Mouse (Mus musculus): ENCODE data around the gene Trap1. TPM values are rescaled to one million over a fixed set of nuclear protein-coding genes. Genes with fewer than 3 reads are reported as not detected.
A peak's percentile ranks its signal among the peaks of the same experiment; 100 is the strongest.
"Not testable (repeated sequence)": the region's sequence is repeated elsewhere in the genome, so short reads cannot be mapped to it uniquely, and the experiment has no call there.

Trap1 gene
- polyA plus RNA-seq, 1 experiment from 2014 or later, result 118 TPM

DNA sequence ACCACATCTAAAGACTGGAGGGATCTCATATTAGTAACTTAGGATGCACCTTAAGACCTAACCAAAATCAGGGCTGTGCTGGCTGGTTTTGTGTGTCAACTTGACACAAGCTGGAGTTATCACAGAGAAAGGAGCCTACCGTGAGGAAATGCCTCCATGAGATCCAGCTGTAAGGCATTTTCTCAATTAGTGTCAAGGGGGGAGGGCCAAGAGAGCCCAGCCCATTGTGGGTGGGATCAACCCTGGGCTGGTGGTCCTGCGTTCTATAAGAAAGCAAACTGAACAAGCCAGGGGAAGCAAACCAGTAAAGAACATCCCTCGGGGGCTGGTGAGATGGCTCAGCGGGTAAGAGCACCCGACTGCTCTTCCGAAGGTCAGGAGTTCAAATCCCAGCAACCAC, 60.2 kb downstream of the Trap1 start:
- not testable (repeated sequence) for DNase-seq (ENCODE audit: low spot score); H3K9ac ChIP-seq (ENCODE audit: low read length); H3K4me1 ChIP-seq (replicated peaks; ENCODE audit: control insufficient read depth, insufficient read depth, low read length); H3K27me3 ChIP-seq (replicated peaks; ENCODE audit: control insufficient read depth, insufficient read depth, low read length); ATAC-seq (replicated peaks; ENCODE audit: low FRiP score, low TSS enrichment, low read depth); H3K36me3 ChIP-seq (ENCODE audit: control insufficient read depth, insufficient read depth, low read length); H3K9me3 ChIP-seq (ENCODE audit: control insufficient read depth, low read length); H3K27ac ChIP-seq (ENCODE audit: low read depth); H3K4me3 ChIP-seq (ENCODE audit: low read depth, low read length); H3K4me2 ChIP-seq (ENCODE audit: low read length)
- 87% methylated on average over 6 of the region's 6 CpGs for WGBS

- not testable (repeated sequence) for ATAC-seq (replicated peaks; ENCODE audit: low FRiP score, low TSS enrichment, low read depth); H3K4me2 ChIP-seq (ENCODE audit: low read length); H3K4me1 ChIP-seq (replicated peaks; ENCODE audit: control insufficient read depth, insufficient read depth, low read length); H3K27me3 ChIP-seq (replicated peaks; ENCODE audit: control insufficient read depth, insufficient read depth, low read length); H3K27ac ChIP-seq (ENCODE audit: low read depth); H3K36me3 ChIP-seq (ENCODE audit: control insufficient read depth, insufficient read depth, low read length); H3K9ac ChIP-seq (ENCODE audit: low read length); H3K4me3 ChIP-seq (ENCODE audit: low read depth, low read length); H3K9me3 ChIP-seq (ENCODE audit: control insufficient read depth, low read length); DNase-seq (ENCODE audit: low spot score)
- 75% methylated on average over 17 of the region's 17 CpGs for WGBS
Measured at GRCm38 (mm10) chr16:4016786-4017185, 60.8 kb downstream of the Trap1 start.

DNA sequence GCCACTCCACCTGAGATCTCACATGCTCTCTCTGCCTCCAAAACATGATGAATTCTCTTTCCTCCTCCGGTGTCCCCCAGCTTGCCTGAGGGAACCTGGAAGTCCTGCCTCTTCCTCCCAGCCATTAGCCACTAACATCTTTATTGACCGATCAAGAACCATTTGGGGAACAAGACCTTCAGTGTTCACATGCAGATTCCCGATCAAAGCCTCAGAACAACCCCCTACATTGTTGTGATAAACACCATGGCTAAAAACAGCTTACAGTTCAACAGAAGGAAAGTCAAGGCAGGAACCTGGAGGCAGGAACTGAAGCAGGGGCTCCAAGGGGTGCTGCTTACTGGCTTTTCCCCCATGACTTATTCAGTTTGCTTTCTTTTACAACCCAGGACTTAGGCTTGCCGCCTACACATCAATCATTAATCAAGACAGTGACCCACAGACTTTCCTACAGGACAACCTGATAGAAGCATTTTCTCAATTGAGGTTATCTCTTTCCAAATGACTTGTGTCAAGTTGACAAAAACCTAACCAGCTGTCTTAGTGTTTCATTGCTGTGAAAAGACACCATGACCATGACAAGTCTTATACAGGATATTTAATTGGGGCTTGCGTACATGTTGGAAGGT, 63.5 kb downstream of the Trap1 start:
- no peaks in the 10 kb centered on the region for H3K27me3 ChIP-seq (replicated peaks; ENCODE audit: control insufficient read depth, insufficient read depth, low read length)
- H3K36me3 ChIP-seq (ENCODE audit: control insufficient read depth, insufficient read depth, low read length), result no peaks in the 10 kb centered on the region
- no peak overlapping the region for H3K9ac ChIP-seq (ENCODE audit: low read length)
- no peak overlapping the region for H3K27ac ChIP-seq (ENCODE audit: low read depth)
- H3K4me3 ChIP-seq (ENCODE audit: low read depth, low read length), result no peak overlapping the region
- WGBS, result 78% methylated on average over 5 of the region's 5 CpGs
- H3K9me3 ChIP-seq (ENCODE audit: control insufficient read depth, low read length), result no peaks in the 10 kb centered on the region
- no peak for ATAC-seq (replicated peaks; ENCODE audit: low FRiP score, low TSS enrichment, low read depth)
- no peak overlapping the region for H3K4me2 ChIP-seq (ENCODE audit: low read length)
- no peak for DNase-seq (ENCODE audit: low spot score)
- H3K4me1 ChIP-seq (replicated peaks; ENCODE audit: control insufficient read depth, insufficient read depth, low read length), result no peaks in the 10 kb centered on the region

DNA sequence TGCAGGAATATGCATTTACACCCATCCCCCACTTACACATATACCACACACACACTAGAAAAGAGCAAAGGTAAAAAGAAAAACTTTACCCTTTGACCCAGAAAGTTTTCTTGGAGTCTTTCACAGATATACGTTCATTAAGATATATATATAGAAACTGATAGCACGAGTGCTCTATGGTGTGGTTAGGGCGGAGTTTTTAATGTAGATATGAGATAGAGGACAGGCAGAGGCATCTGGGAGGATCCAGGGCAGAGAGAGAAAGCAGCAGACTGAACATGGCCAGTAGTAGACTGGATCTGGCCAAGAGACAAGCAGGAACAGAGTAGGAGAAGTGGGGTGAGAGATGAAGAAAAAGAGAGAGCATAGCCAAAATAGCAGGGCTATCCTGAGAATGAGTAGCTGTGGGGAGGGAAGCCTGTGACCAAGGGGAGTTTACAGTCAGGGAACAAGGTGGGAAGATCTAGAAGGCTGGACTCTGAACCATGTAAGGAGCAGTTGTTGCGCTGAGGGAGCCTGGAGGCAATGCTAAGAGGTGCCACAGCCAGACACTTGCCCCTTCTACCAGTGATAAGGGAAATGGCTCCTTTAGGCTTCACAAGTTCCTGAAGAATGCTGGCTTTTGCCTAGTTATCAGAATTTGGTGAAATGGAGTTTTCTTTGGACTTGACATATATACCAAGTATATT, 64.6 kb downstream of the Trap1 start:
- DNase-seq (ENCODE audit: low spot score) (no peak), ATAC-seq (replicated peaks; ENCODE audit: low FRiP score, low TSS enrichment, low read depth) (no peak)
- Histone ChIP-seq H3K4me3 (ENCODE audit: low read depth, low read length) (no peak overlapping the region), H3K36me3 (ENCODE audit: control insufficient read depth, insufficient read depth, low read length) (no peaks in the 10 kb centered on the region), H3K4me2 (ENCODE audit: low read length) (no peak overlapping the region), H3K9me3 (ENCODE audit: control insufficient read depth, low read length) (no peaks in the 10 kb centered on the region), H3K27me3 (replicated peaks; ENCODE audit: control insufficient read depth, insufficient read depth, low read length) (no peaks in the 10 kb centered on the region), H3K4me1 (replicated peaks; ENCODE audit: control insufficient read depth, insufficient read depth, low read length) (no peaks in the 10 kb centered on the region), H3K27ac (ENCODE audit: low read depth) (no peak overlapping the region), H3K9ac (ENCODE audit: low read length) (no peak overlapping the region)
- 67% methylated on average over 4 of the region's 4 CpGs for WGBS

GRCm38 (mm10) chr16:4003489-4004398, 73.9 kb downstream of the Trap1 start, which contains the start of gene Slx4:
Slx4 (minus strand) TSS chr16:4003770.
- Histone ChIP-seq H3K9me3 (ENCODE audit: control insufficient read depth, low read length) (no peaks in the 10 kb centered on the region), H3K9ac (ENCODE audit: low read length) (peak within 1 kb of the TSS; percentile 80), H3K4me3 (ENCODE audit: low read depth, low read length) (peak within 1 kb of the TSS; percentile 94), H3K4me1 (replicated peaks; ENCODE audit: control insufficient read depth, insufficient read depth, low read length) (peaks cover 8% of the 10 kb centered on the region), H3K36me3 (ENCODE audit: control insufficient read depth, insufficient read depth, low read length) (peaks cover 27% of the 10 kb centered on the region), H3K27ac (ENCODE audit: low read depth) (peak within 1 kb of the TSS; percentile 81), H3K4me2 (ENCODE audit: low read length) (peak within 1 kb of the TSS; percentile 86), H3K27me3 (replicated peaks; ENCODE audit: control insufficient read depth, insufficient read depth, low read length) (no peaks in the 10 kb centered on the region)
- DNase-seq (ENCODE audit: low spot score) (peak; percentile 92), ATAC-seq (replicated peaks; ENCODE audit: low FRiP score, low TSS enrichment, low read depth) (peak; percentile 98)
- WGBS, result under 1% methylated on average over 57 of the region's 58 CpGs

Small RNA genes lying within 50 kb of the gene (microRNA-seq; reads per million reads assigned to microRNA genes)
- not detected for gene Gm23413

Other genes with a start within 250 kb of the Trap1 start
- gene Olfr15, start 246.9 kb downstream of the Trap1 start, polyA plus RNA-seq (2014; fragmentation: Nextera tagmentation; extraction: Ambion mirVana), result not detected in 2 replicates
- 1.2 and 1.3 TPM in 2 replicates for gene Zfp174, start 230.6 kb downstream of the Trap1 start, polyA plus RNA-seq (2014; fragmentation: Nextera tagmentation; extraction: Ambion mirVana)
- 46.9 and 47.3 TPM in 2 replicates for gene Naa60, start 205.5 kb downstream of the Trap1 start, polyA plus RNA-seq (2014; fragmentation: Nextera tagmentation; extraction: Ambion mirVana)
- gene Zfp597, start 193.3 kb downstream of the Trap1 start, polyA plus RNA-seq (2014; fragmentation: Nextera tagmentation; extraction: Ambion mirVana), result 5.8 and 6.0 TPM in 2 replicates
- 1.7 and 2.0 TPM in 2 replicates for gene Gm20695, start 193.2 kb downstream of the Trap1 start, polyA plus RNA-seq (2014; fragmentation: Nextera tagmentation; extraction: Ambion mirVana)
- gene 1700037C18Rik, start 169.1 kb downstream of the Trap1 start, polyA plus RNA-seq (2014; fragmentation: Nextera tagmentation; extraction: Ambion mirVana), result 4.8 and 5.3 TPM in 2 replicates
- gene Cluap1, start 169.0 kb downstream of the Trap1 start, polyA plus RNA-seq (2014; fragmentation: Nextera tagmentation; extraction: Ambion mirVana), result 21.8 and 24.3 TPM in 2 replicates
- 0.84 and 1.6 TPM in 2 replicates for gene Nlrc3, start 101.2 kb downstream of the Trap1 start, polyA plus RNA-seq (2014; fragmentation: Nextera tagmentation; extraction: Ambion mirVana)
- 23.5 and 23.8 TPM in 2 replicates for gene Slx4, start 74.1 kb downstream of the Trap1 start, polyA plus RNA-seq (2014; fragmentation: Nextera tagmentation; extraction: Ambion mirVana)
- 4.4 and 7.4 TPM in 2 replicates for gene Dnase1, start 40.9 kb downstream of the Trap1 start, polyA plus RNA-seq (2014; fragmentation: Nextera tagmentation; extraction: Ambion mirVana)
- gene Crebbp, start 136.2 kb upstream of the Trap1 start, polyA plus RNA-seq (2014; fragmentation: Nextera tagmentation; extraction: Ambion mirVana), result 38.1 and 43.4 TPM in 2 replicates

Data from intestine, embryonic 14.5 days (tissue).